Mouse (Mus musculus) spleen, postnatal 10 days (tissue): Measurements from ENCODE around the gene Faah.

Source experiments
- DNase-seq, 2 experiments: peaks; one replicate each; pipeline ENCODE4 v3.0.0; 2021 to 2022; ENCODE audit warnings: low spot score in 2 of 2

The Faah gene

DNA sequence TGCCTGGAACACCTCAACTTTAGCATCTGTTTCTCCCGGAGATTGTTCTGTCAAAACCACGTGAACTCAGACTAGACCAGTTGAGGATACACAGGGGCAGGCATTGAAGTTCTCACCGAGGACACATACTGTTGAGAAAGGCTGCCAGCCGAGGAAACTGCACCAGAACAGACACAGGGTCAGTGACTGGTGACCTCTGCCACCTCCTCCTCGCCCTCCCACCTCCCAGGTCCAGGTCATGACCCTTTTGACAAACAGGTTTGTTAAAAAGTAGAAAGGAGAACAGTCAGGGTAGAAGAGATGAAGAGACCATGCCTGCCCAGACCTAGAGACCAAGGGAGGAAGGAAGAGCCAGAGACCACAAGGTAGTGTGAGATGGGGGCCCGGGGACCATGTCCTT is 17.1 kb downstream of the Faah start:
- DNase-seq: no peak

DNA sequence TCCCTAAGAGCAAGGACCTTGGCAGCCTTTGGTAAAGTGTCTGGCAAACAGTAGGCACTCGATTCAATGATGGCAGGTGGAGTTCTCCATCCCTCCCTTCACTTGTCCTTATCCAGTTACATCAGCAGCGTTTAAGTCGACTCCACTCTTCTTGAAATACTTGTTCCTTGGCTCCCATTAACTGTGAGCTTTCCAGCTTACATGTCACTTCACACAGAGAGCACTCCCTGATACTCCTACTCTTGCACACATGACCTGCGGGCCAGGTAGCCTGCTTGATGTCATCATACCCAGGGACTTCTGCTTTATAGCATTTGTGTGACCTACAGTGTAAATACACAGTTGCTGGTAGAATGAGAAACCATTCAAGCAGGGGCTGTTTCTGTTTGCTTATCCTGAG is 21.0 kb downstream of the Faah start:
- DNase-seq: no peak

- no peak for DNase-seq
Observed at GRCm38 (mm10) chr4:115995376-115995730, 22.4 kb downstream of the Faah start.

- no peak for DNase-seq
Observed at GRCm38 (mm10) chr4:115994662-115995375, 22.9 kb downstream of the Faah start.

DNA sequence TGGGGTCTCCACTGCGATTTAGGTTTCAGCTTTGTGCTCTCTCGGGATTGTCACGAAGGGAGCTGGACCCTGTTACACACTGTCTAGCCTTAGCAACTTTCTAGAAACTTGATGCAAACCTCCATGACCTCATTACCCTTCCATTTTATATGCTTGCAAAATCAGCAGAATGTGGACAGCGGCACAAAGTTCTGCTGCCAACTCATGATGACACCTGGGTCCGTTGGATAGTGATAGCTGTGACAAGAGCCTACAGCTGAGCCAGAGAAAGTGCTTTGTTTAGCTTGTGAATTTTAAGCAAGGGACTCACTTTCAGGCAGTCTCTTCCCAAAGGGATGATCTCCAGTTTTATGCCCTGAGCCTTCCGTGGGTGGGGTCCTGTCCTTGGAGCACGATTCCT is 28.3 kb downstream of the Faah start:
- no peak for DNase-seq

GRCm38 (mm10) chr4:115987858-115988530 is 29.7 kb downstream of the Faah start:
- no peak for DNase-seq

GRCm38 (mm10) chr4:115987436-115987835 is 30.3 kb downstream of the Faah start:
- no peak for DNase-seq

DNA sequence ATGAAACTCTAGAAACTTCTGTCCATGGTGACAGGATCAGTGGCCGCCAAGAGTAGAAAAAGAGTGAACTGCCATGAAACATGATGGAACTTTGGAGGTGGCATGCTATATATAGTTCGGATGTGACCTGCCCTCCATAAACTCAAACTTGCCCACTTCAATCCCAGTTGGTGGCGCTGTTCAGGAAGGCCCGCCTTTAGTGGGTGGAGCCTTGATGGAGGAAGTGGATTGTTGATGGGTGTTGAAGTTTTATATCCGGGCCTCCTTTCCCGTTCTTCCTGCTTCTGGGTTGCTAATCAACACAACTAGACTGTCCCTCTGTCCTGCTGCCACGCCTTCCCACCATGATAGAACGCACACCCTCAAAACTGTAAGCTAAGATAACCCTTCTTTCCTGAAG is 32.8 kb downstream of the Faah start:
- peak in 1 of 2 experiments; percentile 26 for DNase-seq

DNA sequence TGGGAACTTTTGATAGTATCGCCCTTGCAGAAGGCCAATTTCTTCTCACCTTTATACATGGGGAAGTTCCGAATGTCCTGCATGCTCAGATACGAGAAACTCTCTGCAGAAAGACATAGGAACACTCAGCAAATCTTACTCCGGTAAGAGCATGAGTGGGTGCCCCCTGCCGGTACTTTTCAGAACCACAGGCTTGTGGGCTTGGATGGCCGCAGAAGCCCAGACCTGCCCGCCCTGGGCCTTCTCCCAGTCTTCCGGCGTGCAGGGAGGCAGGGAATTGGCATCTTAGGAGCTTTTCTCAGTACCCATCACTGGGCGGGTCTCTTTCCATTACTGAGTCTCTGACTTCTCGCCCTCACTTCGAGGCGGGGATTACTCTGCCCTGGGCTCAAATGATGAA is 33.6 kb downstream of the Faah start:
- DNase-seq: peak; percentile 54 to 83

- peak; percentile 22 to 68 for DNase-seq
Observed at GRCm38 (mm10) chr4:115980676-115981075, 37.0 kb downstream of the Faah start.

DNA sequence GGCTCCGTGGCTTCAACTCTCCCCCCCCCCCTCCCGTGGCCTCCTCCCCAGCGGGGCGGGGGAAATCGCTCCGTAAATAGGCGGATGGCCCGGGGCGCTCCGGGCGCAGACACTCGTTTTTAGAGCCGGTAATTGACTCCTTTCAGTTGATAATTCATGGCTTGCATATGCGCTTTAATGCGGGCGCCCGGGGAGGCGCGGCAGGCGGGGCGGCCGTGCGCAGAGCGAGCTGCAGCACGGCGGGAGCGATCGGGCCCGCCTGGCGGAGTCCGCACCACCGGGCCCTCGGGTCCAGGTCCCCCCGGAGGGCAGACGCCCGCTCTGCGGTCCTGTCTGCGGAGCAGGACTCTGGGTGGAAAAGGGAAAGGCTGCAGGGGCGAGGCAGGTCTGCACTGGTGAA is 38.3 kb downstream of the Faah start:
- DNase-seq: no peak

DNA sequence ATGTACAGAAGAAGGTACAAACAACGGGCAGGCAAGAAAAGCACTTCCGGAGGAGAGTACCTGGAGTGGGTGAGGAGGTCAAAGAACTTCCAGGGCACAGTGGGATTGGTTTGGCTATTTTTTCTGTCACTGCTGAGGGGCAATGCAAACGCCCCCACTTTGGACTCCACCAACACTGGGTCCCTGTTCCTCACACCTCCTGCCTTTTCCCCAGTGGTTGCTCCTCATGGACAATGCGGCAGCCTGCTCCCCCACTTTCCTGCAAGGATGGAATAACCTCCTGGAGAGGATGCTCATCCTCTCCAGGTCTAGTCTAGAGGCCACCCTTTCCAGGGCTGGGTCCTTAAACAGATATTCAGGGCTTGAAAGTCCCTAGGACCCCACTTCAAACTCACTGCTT is 38.8 kb downstream of the Faah start:
- no peak for DNase-seq

DNA sequence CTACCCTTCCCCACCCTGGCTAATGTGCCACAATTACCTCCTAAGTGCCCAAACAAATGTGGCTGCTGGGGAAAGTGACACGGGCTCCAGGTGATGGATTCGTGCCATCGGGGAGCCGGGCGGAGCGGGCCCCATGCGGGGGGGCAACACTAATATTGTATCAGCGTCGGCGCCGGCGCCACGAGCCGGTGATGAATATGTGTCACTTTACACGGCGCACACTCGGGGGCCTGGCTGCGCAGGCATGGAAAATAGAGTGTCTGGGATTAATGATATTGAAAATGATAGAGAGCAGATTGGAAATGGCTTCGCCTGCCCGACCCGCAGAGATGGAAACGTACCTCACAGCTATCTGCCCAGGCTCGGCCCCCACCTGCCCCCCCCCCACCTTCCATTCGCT is 45.2 kb downstream of the Faah start:
- DNase-seq: no peak

- no peak for DNase-seq
Observed at GRCm38 (mm10) chr4:115964446-115964845, 53.3 kb downstream of the Faah start.

DNA sequence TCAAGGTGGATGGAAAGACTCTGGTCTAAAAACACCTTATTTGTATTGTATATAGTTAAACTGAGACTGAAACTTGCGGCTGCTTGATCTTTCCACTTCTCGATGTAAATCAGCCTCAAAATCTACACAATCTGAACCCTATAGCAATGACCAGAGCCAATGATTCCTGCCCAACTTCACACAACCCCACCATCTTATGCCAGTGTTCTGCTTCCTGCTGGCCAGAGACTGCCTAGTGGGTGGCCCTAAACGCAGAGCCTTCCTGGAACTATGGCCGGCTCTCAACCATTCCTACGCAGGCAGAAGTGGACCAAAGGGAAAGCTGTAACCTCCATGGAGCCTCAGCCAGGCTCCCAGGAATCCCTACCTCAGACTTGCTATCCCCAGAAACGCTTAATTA is 54.0 kb downstream of the Faah start:
- no peak for DNase-seq

DNA sequence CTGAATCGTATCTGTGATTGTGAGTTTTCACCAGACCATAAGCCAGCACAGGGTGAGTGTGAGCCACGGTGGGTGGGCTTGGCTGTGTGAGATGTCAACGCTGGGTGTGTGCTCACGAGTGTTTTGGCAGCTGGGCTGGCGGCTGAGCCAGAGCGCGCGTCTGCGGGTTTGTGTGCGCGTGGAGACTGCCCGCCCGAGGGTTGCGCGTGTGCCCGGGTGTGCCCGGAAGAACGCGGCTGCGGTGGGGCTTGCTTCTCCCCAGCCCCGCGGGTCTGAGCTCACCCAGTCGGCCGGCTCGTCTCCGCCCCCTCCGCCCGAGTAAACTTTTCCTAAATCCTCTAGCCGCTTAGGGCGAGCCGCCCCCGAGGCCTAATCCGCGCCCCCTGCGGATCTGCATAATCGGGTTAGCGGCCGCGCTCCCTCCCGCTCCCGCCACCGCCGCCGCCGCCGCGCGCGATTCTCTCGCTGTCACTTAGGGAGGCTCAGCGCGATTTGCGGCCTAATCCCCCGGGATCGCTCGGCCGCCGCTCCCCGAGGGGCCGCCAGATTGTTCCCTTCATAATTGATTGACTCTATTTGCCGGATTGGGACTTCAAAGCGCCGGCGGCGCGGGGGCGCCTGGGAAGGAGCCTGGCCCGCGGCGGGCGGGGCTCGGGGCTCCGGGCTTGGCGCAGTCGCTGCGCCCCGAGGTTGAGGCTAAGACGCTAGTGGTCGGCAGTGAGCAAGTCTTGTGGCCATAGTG is 54.9 kb downstream of the Faah start:
- peak in 1 of 2 experiments; percentile 27 for DNase-seq

DNA sequence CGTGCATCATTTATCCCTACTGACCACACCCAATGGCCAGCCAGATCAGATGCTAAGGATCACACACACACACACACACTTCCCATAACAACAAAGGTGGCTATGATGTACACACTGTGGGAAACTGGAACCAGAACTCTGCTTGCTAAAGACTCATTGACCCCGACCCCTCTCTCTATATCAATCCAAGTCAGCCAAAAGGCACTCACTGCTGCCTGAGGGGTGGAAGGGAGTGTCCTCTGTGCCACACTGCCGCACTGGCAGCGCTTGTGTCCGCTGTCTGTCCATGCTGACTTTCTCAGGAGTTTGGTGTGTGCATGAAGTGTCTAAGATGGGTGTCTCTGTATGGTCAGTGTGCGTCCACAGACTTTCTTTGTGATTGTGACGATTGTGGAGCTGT is 55.7 kb downstream of the Faah start:
- DNase-seq: no peak

DNA sequence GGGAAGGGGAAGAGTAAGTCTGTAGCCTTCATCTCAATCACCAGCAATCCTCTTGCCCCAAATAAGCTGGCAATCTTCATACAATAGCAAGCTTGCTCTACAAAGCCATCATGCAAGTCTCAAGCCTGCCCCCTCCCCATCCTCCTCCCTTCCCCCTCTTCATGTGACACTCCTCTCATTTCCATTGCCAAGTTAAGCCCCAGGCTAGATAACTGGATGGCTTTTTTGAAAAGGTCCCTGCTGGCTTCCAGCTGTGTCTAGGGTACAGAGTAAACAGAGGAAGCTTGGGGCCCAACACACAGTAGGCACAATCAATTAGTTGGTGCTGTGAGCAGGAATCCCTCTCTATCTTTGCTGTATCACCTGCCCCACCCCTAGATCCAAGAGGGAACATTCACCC is 58.2 kb downstream of the Faah start:
- DNase-seq: no peak

DNA sequence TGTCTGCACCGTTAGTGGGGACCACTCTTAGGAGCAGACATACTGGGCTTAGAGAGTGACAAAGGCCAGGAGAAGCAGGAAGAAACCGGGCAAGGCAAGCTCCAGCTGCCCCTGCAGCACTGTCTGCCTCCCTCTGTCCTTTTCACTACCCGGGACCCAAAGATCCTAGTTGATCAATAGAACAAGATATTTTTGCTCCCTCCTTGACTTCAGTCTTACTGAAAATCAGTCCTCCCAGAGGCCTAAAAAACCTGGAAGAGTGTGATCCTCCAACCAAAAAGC is 62.3 kb downstream of the Faah start:
- DNase-seq: no peak

DNA sequence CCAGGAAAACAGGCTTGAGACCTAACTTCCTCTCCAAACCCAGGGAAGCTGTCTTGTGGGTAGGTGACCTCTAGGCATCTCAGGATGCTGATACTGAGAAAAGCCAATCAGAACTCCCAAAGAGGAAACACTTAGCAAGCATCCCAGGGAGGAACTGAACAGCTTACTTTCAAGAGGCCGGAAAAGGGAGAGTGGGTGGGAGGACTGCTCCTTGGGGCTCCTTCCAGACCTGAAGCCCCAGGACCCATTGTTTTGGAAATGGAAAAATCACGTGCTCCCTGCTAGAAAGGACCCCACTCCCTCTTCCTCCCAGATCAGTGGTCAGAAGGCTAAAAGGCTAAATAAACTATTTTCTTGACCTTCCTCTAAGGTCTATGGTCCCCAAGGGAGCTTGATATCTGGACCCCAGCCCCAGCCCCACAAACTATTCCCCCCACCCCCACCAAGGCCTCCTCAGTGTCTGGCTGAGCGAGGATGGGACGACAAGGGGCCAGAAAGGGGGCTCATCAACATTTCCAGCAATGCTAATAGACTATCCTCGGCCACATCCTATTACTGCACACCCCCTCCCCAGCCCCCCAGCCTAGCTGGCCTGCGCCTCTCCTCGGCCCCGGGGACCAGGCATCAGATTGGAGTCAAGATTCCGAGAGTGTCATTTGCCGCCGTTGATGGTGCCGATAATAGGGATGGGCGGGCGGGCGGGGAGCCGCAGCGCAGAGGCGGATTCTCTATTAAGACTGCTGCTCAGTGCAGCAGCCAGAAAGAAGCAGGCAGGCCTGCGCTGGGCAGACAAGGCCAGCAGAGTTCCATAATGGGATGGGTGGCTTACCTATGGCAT is 62.9 kb downstream of the Faah start:
- DNase-seq: no peak

- no peak for DNase-seq
Observed at GRCm38 (mm10) chr4:115953559-115953958, 64.2 kb downstream of the Faah start.

DNA sequence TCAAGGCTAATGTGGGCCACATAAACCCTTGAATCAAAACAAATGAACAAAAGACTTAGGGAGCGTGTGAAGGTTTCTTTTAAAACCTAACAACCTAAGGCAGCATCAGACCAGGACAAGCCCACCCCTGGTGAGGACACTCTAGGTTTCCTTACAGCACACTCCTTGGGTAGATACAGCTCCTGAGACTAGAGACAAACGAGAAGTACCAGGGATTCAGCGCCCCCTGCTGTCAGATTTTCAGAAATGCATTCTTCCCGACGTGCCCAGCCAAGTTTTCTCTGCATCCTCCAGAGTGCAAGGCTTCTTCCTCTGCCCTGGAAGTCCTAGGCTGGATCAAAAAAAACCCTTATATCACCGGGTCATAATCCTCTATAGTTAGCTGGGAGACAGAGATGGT is 65.0 kb downstream of the Faah start:
- DNase-seq: peak; percentile 30 to 72
